Mouse (Mus musculus): ENCODE results near the gene Cdk5rap3.

Cdk5rap3 gene

DNA sequence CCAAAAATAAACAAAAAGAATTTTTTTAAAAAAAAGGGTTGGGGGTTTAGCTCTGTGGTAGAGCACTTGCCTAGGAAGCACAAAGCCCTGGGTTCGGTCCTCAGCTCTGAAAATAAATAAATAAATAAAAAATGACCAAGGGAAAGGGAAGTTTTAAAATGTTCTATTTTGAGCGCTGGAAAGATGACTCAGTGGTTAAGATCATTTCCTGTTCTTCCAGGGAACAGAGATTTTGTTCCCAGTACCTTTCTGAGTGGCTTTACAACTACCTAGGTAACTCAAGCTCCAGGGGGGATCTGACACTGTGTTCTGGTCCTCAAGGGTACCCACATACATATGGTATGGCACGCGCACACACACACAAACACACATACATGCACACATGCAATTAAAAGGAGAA, 20.4 kb downstream of the Cdk5rap3 start:
- DNase-seq = no peak

GRCm38 (mm10) chr11:96893203-96893842, 23.0 kb downstream of the Cdk5rap3 start:
- no peak for DNase-seq

- DNase-seq = no peak
These were observed 24.3 kb downstream of the Cdk5rap3 start for GRCm38 (mm10) chr11:96891784-96892527.

- DNase-seq = no peak
These were observed 29.3 kb downstream of the Cdk5rap3 start for GRCm38 (mm10) chr11:96886942-96887546.

- DNase-seq = no peak
These were observed 30.4 kb downstream of the Cdk5rap3 start for GRCm38 (mm10) chr11:96885901-96886340.

DNA sequence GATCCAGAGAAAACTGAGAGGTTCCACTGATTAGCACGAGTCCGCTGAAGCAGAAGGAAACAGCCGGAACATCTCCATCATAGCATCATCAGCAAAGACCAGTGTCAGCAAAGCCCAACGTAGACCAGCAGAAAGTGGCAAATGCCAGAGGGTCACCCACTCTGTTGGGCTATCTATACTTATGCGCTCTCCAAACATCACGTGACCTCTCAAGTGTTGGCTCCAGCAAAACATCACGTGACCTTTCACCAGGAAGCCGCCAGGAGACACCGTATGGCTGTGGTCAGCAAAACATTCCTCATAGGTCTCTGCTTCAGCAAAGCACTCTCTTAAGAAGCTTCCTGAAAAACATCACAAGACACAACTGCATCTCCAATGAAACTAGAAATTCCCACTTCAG, 36.0 kb downstream of the Cdk5rap3 start:
- DNase-seq = no peak

- DNase-seq = no peak
These were observed 36.9 kb downstream of the Cdk5rap3 start for GRCm38 (mm10) chr11:96879359-96879758.

DNA sequence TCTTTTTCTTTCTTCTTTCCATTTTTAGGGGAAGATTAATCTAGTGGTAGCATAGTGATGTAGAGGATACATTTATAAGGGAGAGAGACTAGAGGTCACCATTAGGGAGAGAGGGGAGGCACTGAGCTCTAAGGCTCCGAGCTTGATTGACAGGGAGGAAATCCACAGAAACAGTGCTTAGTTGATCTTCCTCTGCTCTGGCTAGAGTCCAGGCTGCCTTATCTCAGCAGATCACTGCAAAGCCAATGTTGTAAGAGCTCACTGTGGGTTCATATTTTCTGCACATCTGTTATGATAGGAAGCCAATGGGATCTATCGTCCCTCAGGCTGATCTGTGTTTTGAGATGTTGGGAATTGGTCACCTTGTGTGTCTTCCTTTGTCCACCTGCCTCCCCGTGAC, 37.6 kb downstream of the Cdk5rap3 start:
- no peak for DNase-seq

- DNase-seq = no peak
These were observed 39.2 kb downstream of the Cdk5rap3 start for GRCm38 (mm10) chr11:96877071-96877470.

DNA sequence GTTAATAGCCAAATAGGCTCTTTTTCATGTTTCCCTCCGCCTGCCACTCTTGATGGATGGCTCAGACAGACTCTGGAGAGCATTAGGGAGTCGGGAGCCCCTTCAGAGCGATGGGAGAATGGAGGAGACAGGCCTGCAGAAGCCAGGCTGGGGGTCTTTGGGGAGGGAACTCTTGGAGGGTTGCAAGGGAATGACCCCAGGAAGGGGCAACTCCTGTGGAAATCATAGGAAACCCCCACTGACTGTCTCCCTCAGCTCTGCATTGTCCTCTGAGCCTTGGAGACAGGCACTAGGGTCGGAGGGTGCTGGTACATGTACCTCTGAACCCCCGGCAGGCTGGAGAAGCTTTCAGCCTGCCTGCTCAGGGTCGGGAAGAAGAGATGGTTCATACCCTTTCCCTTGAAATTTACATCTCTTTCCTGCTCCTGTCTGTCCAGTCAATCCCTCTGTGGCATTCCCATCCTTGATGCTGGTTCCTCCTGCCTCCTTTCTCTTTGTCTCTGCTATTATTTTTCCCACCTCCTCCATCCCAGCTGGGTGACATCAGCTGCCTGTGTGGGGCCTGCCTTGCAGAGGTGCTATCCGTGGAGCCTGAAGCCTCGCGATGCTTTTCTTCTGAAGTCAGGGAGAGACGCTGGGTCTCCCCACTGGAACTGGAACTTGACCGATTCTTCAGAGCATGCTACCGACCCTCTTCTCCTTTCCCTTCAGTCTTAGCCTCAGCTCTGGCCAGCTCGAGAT, 39.8 kb downstream of the Cdk5rap3 start:
- no peak for DNase-seq

DNA sequence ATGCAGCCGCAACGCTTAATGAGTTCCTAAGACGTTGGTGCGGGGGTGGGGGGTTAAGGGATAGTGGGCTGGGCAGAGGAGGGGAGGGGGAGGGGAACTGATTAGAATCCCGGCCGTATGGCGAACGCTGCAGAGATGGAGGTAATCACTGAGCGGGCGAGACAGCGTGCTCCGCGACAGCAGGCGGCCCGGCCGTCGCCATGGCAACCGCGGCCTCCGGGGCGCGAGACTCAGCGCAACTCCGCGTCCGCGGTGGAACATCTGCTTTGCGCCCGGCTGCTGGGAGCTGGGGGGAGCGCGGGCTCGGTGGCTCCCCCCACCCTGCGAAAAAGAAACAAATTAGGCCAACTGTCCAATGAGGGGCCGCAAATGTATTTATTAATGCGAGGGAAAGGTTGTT, 40.6 kb downstream of the Cdk5rap3 start:
- peak; percentile 87 for DNase-seq

GRCm38 (mm10) chr11:96875270-96875669, 41.0 kb downstream of the Cdk5rap3 start:
- no peak for DNase-seq

DNA sequence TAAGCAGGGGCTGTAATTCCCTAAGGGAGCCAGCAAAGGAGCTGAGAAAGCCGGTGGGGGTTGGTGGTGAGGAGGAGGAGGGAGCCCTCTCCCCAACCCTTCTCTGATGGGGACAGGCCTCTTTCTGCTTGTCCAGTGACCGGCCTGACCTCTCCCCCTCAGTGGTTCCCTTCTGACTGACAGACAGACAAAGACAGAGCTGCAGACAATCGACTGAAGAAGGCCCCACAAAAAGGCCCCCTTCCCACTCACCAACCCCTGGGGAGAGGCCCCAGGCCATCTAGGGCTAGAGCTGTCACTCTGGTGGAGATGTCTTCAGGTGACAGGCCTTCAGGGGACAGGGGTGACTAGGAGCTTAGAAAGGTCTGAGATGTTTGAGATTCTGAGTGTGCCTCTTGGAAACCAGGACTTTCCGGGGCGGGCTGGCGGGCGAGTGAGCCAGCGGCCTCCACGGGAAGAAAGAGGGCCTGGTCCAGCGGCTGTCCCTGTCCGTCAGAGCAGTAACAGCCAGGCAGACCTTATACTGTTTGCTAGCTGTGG, 42.6 kb downstream of the Cdk5rap3 start:
- no peak for DNase-seq

- peak; percentile 38 for DNase-seq
These were observed 43.6 kb downstream of the Cdk5rap3 start for GRCm38 (mm10) chr11:96872441-96873379.

GRCm38 (mm10) chr11:96867149-96867548, 49.1 kb downstream of the Cdk5rap3 start:
- DNase-seq = peak; percentile 83

DNA sequence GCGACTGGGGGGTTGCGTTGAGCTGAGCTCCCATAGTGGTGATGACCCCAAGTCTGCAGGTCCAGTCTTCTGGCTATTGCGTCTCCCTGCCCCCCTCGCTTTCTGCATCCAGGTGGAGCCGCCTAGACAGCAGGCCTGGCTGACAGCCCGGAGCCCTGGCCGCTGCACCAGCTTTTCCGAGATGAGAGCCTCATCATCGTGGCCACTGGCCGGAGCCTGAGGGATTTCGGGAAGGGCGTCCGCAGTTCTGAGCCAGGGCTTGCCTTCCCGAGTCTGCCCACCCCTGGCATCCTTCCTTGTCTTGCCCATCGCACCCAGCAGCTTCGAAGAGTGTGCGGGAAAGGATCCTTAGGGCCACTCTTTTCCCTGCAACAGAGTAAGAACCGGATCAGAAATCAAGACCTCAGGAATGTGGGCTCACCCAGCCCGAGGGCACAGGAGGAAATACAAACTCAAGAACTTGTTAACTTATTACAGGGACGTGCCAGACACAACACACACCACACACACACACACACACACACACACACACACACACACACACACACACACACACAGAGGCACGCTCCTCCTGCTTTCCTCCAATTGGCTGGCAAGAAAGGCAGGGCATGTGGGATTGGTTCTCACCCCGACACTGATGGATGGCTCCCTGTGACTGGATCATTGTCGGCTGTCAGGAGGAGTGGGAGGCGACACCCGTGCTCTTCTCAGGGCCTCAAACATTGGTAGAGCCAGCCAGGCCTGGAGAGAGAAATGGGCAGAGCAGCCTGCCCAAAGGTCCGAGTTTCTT, 52.9 kb downstream of the Cdk5rap3 start:
- peak; percentile 71 for DNase-seq

- DNase-seq = no peak
These were observed 53.8 kb downstream of the Cdk5rap3 start for GRCm38 (mm10) chr11:96862534-96862933.

- peak; percentile 97 for DNase-seq
These were observed 54.4 kb downstream of the Cdk5rap3 start for GRCm38 (mm10) chr11:96861878-96862289.

- DNase-seq = peak; percentile 72
These were observed 54.9 kb downstream of the Cdk5rap3 start for GRCm38 (mm10) chr11:96861446-96861845.

DNA sequence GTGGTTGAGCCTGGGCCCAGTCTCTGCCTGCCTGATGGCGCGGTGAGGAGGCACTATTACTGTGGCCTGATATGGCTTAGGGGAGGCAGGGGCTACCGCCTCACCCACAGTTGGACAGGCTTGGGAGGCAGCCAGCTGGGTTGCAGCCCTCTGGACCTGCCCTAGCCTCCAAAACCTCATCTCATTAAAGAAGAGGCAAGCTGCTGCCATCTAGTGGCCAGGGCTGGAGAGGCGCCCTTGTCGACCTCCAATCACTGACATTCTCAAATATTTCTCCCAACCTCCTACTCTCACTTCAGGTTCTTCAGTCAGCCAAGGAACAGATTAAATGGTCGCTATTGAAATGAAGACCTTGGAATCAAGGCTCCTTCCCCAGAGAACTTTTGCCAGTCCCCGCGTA, 55.7 kb downstream of the Cdk5rap3 start:
- DNase-seq = peak; percentile 93

DNA sequence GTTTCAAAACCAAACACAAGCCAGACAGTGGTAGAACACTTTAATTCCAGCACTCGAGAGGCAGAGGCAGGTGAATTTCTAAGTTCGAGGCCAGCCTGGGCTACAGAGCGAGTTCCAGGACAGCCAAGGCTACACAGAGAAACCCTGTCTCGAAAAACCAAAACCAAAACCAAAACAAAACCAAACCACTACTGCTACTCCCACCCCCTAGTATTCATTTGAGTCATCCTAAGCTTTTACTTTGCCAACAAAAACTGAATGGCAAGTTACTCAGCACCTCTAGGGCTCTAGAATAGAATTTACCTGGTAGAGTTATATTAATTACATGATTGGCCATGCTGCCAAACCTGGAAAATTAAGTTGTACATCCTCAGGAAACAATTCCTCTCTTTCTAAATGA, 56.7 kb downstream of the Cdk5rap3 start:
- DNase-seq = no peak
